Mouse (Mus musculus): Measurements from ENCODE around the gene Gm10491. TPM values are rescaled to one million over a fixed set of nuclear protein-coding genes. Genes with fewer than 3 reads are reported as not detected.

Gm10491 gene
- polyA plus RNA-seq (2012; rRNA removed) = not detected in 2 replicates

- Histone ChIP-seq H3K36me3 (ENCODE audit: control insufficient read depth, insufficient read depth, low read length) (no peaks in the 10 kb centered on the region), H3K27me3 (ENCODE audit: control insufficient read depth, insufficient read depth, low read length) (no peaks in the 10 kb centered on the region), H3K4me3 (ENCODE audit: control insufficient read depth, low read depth, low read length) (no peak within 1 kb of the TSS), H3K27ac (ENCODE audit: control insufficient read depth, insufficient read depth, low read depth, low read length) (no peak within 1 kb of the TSS), H3K4me1 (ENCODE audit: control insufficient read depth, insufficient read depth, low read length) (no peaks in the 10 kb centered on the region)
- no peak for TF ChIP-seq CTCF (IDR thresholded peaks at IDR 0.05; ENCODE audit: control insufficient read depth, insufficient read depth, insufficient replicate concordance, low read depth, low read length)
- TF ChIP-seq POLR2A (IDR thresholded peaks at IDR 0.05; ENCODE audit: control insufficient read depth, low read depth, low read length) = no peak
These were observed at the start of gene Gm10491 for GRCm38 (mm10) chrX:7907735-7908134. TSS of gene Gm10491 (minus strand) at chrX:7907835.

DNA sequence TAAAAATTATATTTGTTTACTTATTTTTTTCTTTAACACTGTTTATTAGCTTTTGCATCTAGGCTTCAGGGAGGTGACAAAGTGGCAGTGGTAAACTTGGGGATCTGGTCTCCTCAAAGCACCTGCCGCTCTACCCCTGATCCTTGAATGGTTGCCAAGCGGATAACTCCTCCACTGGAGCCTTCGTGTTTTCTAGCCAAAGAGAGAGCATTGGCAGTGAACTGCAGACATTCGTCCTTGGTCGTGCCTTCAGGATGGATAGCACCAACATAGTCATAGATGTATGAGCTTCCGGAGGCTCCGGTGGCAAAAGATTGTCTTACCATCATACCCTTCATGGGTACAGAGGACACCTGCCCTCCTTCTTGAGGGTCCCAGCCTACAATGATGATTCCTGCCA is 42.5 kb upstream of the Gm10491 start:
- Histone ChIP-seq H3K36me3 (ENCODE audit: control insufficient read depth, insufficient read depth, low read length) (no peaks in the 10 kb centered on the region), H3K4me3 (ENCODE audit: control insufficient read depth, low read depth, low read length) (no peak overlapping the region), H3K27ac (ENCODE audit: control insufficient read depth, insufficient read depth, low read depth, low read length) (no peak overlapping the region), H3K27me3 (ENCODE audit: control insufficient read depth, insufficient read depth, low read length) (no peaks in the 10 kb centered on the region), H3K4me1 (ENCODE audit: control insufficient read depth, insufficient read depth, low read length) (peaks cover 9% of the 10 kb centered on the region)
- TF ChIP-seq POLR2A (IDR thresholded peaks at IDR 0.05; ENCODE audit: control insufficient read depth, low read depth, low read length) (no peak), CTCF (IDR thresholded peaks at IDR 0.05; ENCODE audit: control insufficient read depth, insufficient read depth, insufficient replicate concordance, low read depth, low read length) (no peak)

GRCm38 (mm10) chrX:7947900-7948492 is 40.4 kb upstream of the Gm10491 start:
- peak overlapping the region; percentile 65 for H3K27ac ChIP-seq (ENCODE audit: control insufficient read depth, insufficient read depth, low read depth, low read length)
- no peaks in the 10 kb centered on the region for H3K27me3 ChIP-seq (ENCODE audit: control insufficient read depth, insufficient read depth, low read length)
- peak overlapping the region; percentile 85 for H3K4me3 ChIP-seq (ENCODE audit: control insufficient read depth, low read depth, low read length)
- peaks cover 9% of the 10 kb centered on the region for H3K4me1 ChIP-seq (ENCODE audit: control insufficient read depth, insufficient read depth, low read length)
- H3K36me3 ChIP-seq (ENCODE audit: control insufficient read depth, insufficient read depth, low read length) = no peaks in the 10 kb centered on the region
- TF ChIP-seq POLR2A (IDR thresholded peaks at IDR 0.05; ENCODE audit: control insufficient read depth, low read depth, low read length) = no peak; the same call in 1 of the 2 replicates
- no peak for TF ChIP-seq CTCF (IDR thresholded peaks at IDR 0.05; ENCODE audit: control insufficient read depth, insufficient read depth, insufficient replicate concordance, low read depth, low read length)

DNA sequence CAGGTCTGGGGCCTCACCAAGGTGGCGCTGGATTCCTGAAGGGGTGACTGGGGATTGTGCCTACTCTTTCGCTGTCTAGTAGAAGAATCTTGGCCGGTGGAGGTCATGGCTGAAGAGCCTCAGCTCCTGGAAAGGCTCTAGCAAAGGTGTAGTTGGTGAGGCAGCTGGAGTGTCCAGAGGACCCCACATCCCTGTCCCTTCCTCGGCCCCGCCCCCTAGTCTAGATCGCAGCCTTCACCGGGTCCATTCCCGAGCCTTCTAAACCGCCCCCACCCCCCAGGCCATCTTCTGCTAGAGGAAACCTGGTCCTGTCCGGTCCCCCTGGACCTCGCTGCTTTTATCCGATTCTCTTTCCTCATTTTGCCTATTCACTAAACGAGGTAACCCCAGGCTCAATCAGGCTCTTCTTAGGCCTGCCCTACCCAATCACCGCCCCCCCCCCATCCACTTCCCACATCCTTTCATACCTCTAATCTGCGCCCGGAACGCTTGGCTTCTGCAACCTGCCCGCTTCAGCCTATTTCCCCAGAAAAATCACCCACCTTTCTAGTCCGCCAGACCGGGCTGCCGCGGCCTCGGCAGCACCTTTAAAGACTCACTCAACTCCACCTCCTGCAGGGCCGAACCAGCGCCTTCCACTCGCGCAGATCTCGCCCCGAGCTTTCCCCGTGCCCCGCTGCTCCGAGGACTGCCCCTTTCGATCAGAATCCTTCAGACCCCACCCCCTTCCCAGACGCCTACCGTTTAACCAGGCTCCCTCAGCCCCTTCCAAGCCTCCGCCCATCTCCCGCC is 39.7 kb upstream of the Gm10491 start, which contains the start of gene Hdac6:
Hdac6 (minus strand) TSS at position 782 of the 792 bp plus-strand sequence.
- peak within 1 kb of the TSS; percentile 69 for H3K27ac ChIP-seq (ENCODE audit: control insufficient read depth, insufficient read depth, low read depth, low read length)
- no peaks in the 10 kb centered on the region for H3K36me3 ChIP-seq (ENCODE audit: control insufficient read depth, insufficient read depth, low read length)
- TF ChIP-seq POLR2A (IDR thresholded peaks at IDR 0.05; ENCODE audit: control insufficient read depth, low read depth, low read length) (peak; percentile 53; the same call in 1 of the 2 replicates), CTCF (IDR thresholded peaks at IDR 0.05; ENCODE audit: control insufficient read depth, insufficient read depth, insufficient replicate concordance, low read depth, low read length) (no peak)

DNA sequence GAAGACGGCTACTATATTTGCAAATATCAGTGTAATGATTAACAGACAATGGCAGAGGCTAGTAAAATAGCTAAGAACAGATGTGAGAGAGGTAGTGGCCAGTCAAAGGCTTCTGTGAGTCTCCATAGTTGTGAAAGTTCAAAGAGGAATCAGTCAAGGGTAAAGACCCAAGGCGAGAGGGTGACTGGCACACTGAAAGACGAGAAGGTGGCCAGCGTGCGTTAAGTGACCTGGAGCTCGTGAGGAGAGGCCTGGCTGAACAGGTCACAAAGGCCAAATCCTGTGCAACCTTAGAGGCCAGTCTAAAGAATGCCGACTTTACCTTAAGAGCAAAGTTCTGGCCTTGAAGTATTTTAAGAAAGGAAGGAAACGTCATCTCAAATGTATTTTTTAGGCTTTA is 38.0 kb upstream of the Gm10491 start:
- Histone ChIP-seq H3K27me3 (ENCODE audit: control insufficient read depth, insufficient read depth, low read length) (no peaks in the 10 kb centered on the region), H3K36me3 (ENCODE audit: control insufficient read depth, insufficient read depth, low read length) (no peaks in the 10 kb centered on the region), H3K27ac (ENCODE audit: control insufficient read depth, insufficient read depth, low read depth, low read length) (no peak overlapping the region), H3K4me3 (ENCODE audit: control insufficient read depth, low read depth, low read length) (no peak overlapping the region), H3K4me1 (ENCODE audit: control insufficient read depth, insufficient read depth, low read length) (peaks cover 9% of the 10 kb centered on the region)
- TF ChIP-seq CTCF (IDR thresholded peaks at IDR 0.05; ENCODE audit: control insufficient read depth, insufficient read depth, insufficient replicate concordance, low read depth, low read length) (no peak), POLR2A (IDR thresholded peaks at IDR 0.05; ENCODE audit: control insufficient read depth, low read depth, low read length) (no peak)

More for the DNA sequence above, 39.7 kb upstream of the Gm10491 start, which contains the start of gene Hdac6:
- H3K4me3 ChIP-seq (ENCODE audit: control insufficient read depth, low read depth, low read length) = peak within 1 kb of the TSS; percentile 85
- H3K27me3 ChIP-seq (ENCODE audit: control insufficient read depth, insufficient read depth, low read length) = no peaks in the 10 kb centered on the region
- peaks cover 9% of the 10 kb centered on the region for H3K4me1 ChIP-seq (ENCODE audit: control insufficient read depth, insufficient read depth, low read length)

DNA sequence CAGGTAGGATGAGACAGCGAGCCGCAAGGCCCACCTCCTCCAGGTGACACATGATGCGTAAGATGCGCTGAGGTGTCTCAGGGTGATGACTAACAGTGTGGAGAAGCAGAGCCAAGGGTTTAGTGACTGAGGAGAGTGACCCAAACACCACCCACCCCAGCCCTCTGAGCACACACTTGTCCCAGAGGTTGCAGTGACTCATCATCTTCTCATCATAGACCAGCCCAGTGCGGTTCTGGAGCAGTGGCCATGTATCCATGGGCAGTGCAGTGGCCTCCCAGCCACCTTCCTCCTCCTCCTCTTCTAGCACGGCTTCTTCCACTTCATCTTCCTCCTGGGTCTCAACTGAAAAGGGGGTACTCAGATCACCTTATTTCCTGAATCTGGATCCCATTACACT is 30.0 kb upstream of the Gm10491 start:
- H3K4me3 ChIP-seq (ENCODE audit: control insufficient read depth, low read depth, low read length) = no peak overlapping the region
- H3K27ac ChIP-seq (ENCODE audit: control insufficient read depth, insufficient read depth, low read depth, low read length) = no peak overlapping the region
- H3K27me3 ChIP-seq (ENCODE audit: control insufficient read depth, insufficient read depth, low read length) = no peaks in the 10 kb centered on the region
- TF ChIP-seq POLR2A (IDR thresholded peaks at IDR 0.05; ENCODE audit: control insufficient read depth, low read depth, low read length) (no peak), CTCF (IDR thresholded peaks at IDR 0.05; ENCODE audit: control insufficient read depth, insufficient read depth, insufficient replicate concordance, low read depth, low read length) (no peak)
- H3K36me3 ChIP-seq (ENCODE audit: control insufficient read depth, insufficient read depth, low read length) = no peaks in the 10 kb centered on the region
- no peaks in the 10 kb centered on the region for H3K4me1 ChIP-seq (ENCODE audit: control insufficient read depth, insufficient read depth, low read length)

DNA sequence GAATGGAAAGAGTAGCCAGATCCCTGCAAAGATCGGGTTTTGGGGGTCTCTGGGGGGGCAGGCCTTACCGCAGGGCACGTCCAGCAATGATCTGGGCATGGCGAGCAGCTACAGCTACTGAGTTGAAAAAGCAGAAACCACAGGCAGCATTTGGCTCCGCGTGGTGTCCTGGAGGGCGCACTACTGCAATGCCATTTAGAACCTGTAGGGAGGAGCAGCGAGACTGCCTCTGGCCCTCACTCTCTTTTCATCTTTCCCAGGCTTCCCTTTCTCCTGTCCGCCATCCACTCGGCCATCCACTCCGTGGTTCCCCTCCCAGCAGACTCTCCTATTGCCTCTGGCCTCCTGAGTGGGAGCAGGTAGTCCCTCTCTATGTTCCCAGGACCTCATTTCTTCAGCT is 29.2 kb upstream of the Gm10491 start:
- H3K36me3 ChIP-seq (ENCODE audit: control insufficient read depth, insufficient read depth, low read length) = no peaks in the 10 kb centered on the region
- no peak overlapping the region for H3K4me3 ChIP-seq (ENCODE audit: control insufficient read depth, low read depth, low read length)
- TF ChIP-seq CTCF (IDR thresholded peaks at IDR 0.05; ENCODE audit: control insufficient read depth, insufficient read depth, insufficient replicate concordance, low read depth, low read length) (no peak), POLR2A (IDR thresholded peaks at IDR 0.05; ENCODE audit: control insufficient read depth, low read depth, low read length) (no peak)
- no peaks in the 10 kb centered on the region for H3K27me3 ChIP-seq (ENCODE audit: control insufficient read depth, insufficient read depth, low read length)
- no peaks in the 10 kb centered on the region for H3K4me1 ChIP-seq (ENCODE audit: control insufficient read depth, insufficient read depth, low read length)
- no peak overlapping the region for H3K27ac ChIP-seq (ENCODE audit: control insufficient read depth, insufficient read depth, low read depth, low read length)

All from testis, adult 2 months (tissue).